Mouse (Mus musculus): ENCODE data around the gene Scgb1c1. TPM values are rescaled to one million over a fixed set of nuclear protein-coding genes. Genes with fewer than 3 reads are reported as not detected.
"Not testable (repeated sequence)": the region's sequence is repeated elsewhere in the genome, so short reads cannot be mapped to it uniquely, and the experiment has no call there.

Scgb1c1 gene
- polyA plus RNA-seq, 1 experiment from 2014 or later = not detected

DNA sequence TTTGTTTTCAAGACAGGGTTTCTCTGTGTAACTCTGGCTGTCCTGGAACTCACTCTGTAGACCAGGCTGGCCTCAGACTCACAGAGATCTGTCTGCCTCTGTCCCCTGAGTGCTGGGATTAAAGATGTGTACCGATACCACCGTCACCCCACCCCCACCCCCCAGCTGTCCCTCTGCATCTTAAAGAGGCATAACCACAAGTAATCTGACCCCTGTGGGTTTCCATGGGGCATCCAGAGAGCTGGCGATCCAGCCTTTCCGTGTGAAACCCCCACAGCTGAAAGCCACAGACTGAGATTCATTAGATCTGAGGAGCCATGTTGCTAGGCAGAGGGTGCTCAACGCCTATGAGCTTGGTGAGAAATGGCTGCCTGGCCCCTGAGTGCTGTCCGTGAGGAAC, 14.7 kb downstream of the Scgb1c1 start:
- no peak for ATAC-seq (replicated peaks; ENCODE audit: low FRiP score)
- peaks cover 23% of the 10 kb centered on the region for H3K4me1 ChIP-seq
- H3K4me3 ChIP-seq (replicated peaks) = no peak overlapping the region
- no peak overlapping the region for H3K9ac ChIP-seq
- WGBS = 65% methylated on average over 6 of the region's 6 CpGs
- H3K36me3 ChIP-seq = peaks cover 68% of the 10 kb centered on the region
- H3K27ac ChIP-seq = no peak overlapping the region
- H3K4me2 ChIP-seq = no peak overlapping the region
- no peaks in the 10 kb centered on the region for H3K27me3 ChIP-seq
- no peaks in the 10 kb centered on the region for H3K9me3 ChIP-seq (replicated peaks)

- ATAC-seq (replicated peaks; ENCODE audit: low FRiP score) = no peak
- WGBS = 95% methylated on average over 5 of the region's 5 CpGs
- no peak overlapping the region for H3K4me2 ChIP-seq
- no peak overlapping the region for H3K27ac ChIP-seq
- no peaks in the 10 kb centered on the region for H3K9me3 ChIP-seq (replicated peaks)
- H3K36me3 ChIP-seq = peaks cover 75% of the 10 kb centered on the region
- H3K4me1 ChIP-seq = peaks cover 16% of the 10 kb centered on the region
- H3K4me3 ChIP-seq (replicated peaks) = no peak overlapping the region
- H3K27me3 ChIP-seq = no peaks in the 10 kb centered on the region
- H3K9ac ChIP-seq = no peak overlapping the region
These were observed 15.4 kb downstream of the Scgb1c1 start for GRCm38 (mm10) chr7:140860728-140861127.

DNA sequence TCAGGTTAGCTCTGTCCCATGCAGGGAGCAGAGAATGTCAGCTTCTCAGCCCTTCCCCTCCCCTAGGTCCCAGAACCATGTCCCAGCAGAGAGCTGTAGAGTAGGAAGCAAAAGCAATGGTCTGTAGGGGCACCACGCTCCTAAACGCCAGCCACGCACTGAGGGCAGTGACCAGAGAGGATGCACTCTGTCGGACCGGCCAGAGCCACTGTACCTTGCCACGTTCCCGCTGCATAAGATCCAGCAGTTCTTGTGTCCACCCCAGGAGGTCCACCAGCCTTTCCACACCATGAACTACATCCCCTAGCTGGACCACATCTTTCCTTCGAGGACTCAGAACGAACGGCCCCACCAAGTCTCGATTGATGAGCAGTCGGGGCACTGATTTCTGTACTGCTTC, 19.4 kb downstream of the Scgb1c1 start:
- WGBS = 85% methylated on average over 12 of the region's 12 CpGs
- Histone ChIP-seq H3K9ac (no peak overlapping the region), H3K36me3 (peaks cover 80% of the 10 kb centered on the region)

DNA sequence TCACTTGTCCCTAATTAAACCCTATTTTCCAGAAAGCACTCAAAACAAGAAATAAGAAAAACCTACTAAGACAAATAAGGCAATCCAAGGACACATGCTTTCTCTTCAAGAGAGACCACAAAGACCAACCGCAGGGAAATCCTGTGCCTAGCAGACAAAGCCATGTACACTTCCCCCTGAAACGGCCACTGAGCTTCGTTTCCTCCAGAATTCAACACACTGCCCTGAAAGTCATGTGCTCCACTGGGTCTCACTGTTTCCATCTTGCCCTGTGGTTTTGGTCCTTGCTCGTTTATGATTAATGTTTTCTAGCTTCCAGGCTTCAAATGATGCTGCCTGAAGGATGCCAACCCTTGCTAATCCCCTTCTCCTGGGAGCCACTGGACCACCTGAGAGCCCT, 28.9 kb downstream of the Scgb1c1 start:
- WGBS = 91% methylated on average over 4 of the region's 4 CpGs

More for the DNA sequence above, 19.4 kb downstream of the Scgb1c1 start:
- no peak for ATAC-seq (replicated peaks; ENCODE audit: low FRiP score)
- Histone ChIP-seq H3K27ac (no peak overlapping the region), H3K4me2 (no peak overlapping the region), H3K9me3 (replicated peaks) (no peaks in the 10 kb centered on the region), H3K4me1 (no peaks in the 10 kb centered on the region), H3K4me3 (replicated peaks) (no peak overlapping the region), H3K27me3 (no peaks in the 10 kb centered on the region)

DNA sequence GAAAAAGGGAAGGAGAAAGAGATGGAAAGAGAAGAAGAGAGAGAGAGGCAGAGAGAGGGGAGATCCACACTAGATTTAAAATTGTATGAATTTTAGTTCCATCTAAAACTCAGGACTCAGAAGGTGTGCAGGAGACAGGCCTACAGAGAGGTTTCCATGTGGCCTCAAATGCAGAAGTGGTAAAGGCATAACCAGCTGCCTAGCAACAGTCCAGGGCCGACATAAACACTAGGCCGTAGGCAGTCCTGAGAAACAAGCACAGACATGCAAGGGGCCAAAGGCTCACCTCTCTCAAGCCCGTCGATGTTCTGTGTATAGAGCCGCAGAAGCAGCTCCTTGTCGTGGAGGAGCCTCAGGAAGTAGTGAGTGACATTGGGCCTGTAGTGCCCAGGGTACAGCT, 32.0 kb downstream of the Scgb1c1 start:
- H3K4me3 ChIP-seq (replicated peaks) = no peak overlapping the region
- H3K4me1 ChIP-seq = peaks cover 8% of the 10 kb centered on the region
- H3K9me3 ChIP-seq (replicated peaks) = no peaks in the 10 kb centered on the region
- H3K36me3 ChIP-seq = peaks cover 46% of the 10 kb centered on the region
- no peak for ATAC-seq (replicated peaks; ENCODE audit: low FRiP score)
- H3K4me2 ChIP-seq = no peak overlapping the region
- H3K9ac ChIP-seq = no peak overlapping the region
- WGBS = 85% methylated on average over 6 of the region's 6 CpGs
- no peak overlapping the region for H3K27ac ChIP-seq
- no peaks in the 10 kb centered on the region for H3K27me3 ChIP-seq

More for the DNA sequence above, 28.9 kb downstream of the Scgb1c1 start:
- no peak for ATAC-seq (replicated peaks; ENCODE audit: low FRiP score)
- H3K36me3 ChIP-seq = peaks cover 68% of the 10 kb centered on the region
- H3K9me3 ChIP-seq (replicated peaks) = no peaks in the 10 kb centered on the region
- no peaks in the 10 kb centered on the region for H3K4me1 ChIP-seq
- no peak overlapping the region for H3K4me2 ChIP-seq
- H3K27ac ChIP-seq = no peak overlapping the region
- H3K4me3 ChIP-seq (replicated peaks) = no peak overlapping the region
- H3K27me3 ChIP-seq = no peaks in the 10 kb centered on the region
- no peak overlapping the region for H3K9ac ChIP-seq

DNA sequence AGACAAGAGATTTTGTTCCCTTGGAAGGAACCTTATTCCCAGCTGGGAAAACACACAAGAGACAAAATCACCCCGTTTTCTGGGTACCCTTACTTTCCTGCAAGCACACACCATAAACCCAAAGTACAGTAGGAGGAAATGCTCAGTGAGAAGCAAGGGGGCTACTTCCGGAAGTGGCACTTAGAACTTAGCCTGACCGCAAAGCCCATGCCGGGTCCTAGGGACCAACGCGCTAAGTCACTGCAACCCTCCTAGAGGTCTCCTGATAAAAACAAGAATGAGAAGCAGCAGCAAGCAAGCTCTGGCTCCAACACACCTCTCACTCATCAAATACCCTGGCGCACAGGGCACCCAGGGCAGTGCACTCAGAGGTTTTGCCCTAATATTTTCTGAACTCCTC, 34.0 kb downstream of the Scgb1c1 start:
- ATAC-seq (replicated peaks; ENCODE audit: low FRiP score) = no peak

GRCm38 (mm10) chr7:140880419-140880818, 35.1 kb downstream of the Scgb1c1 start:
- no peaks in the 10 kb centered on the region for H3K27me3 ChIP-seq
- ATAC-seq (replicated peaks; ENCODE audit: low FRiP score) = no peak
- H3K4me2 ChIP-seq = peak overlapping the region; percentile 88
- H3K9ac ChIP-seq = no peak overlapping the region
- H3K4me1 ChIP-seq = peaks cover 23% of the 10 kb centered on the region
- H3K27ac ChIP-seq = 0 out of 2 replicates have a peak overlapping the region, but pooled peaks have one; percentile 25
- no peaks in the 10 kb centered on the region for H3K9me3 ChIP-seq (replicated peaks)
- 80% methylated on average over 3 of the region's 3 CpGs for WGBS
- H3K36me3 ChIP-seq = peaks cover 39% of the 10 kb centered on the region
- H3K4me3 ChIP-seq (replicated peaks) = peak overlapping the region; percentile 96

More for the DNA sequence above, 34.0 kb downstream of the Scgb1c1 start:
- Histone ChIP-seq H3K4me2 (no peak overlapping the region), H3K4me1 (peaks cover 23% of the 10 kb centered on the region), H3K27ac (no peak overlapping the region), H3K36me3 (peaks cover 38% of the 10 kb centered on the region), H3K9ac (no peak overlapping the region), H3K27me3 (no peaks in the 10 kb centered on the region), H3K4me3 (replicated peaks) (no peak overlapping the region), H3K9me3 (replicated peaks) (no peaks in the 10 kb centered on the region)
- WGBS = 88% methylated on average over 7 of the region's 7 CpGs

- 12% methylated on average over 8 of the region's 8 CpGs for WGBS
- no peak for ATAC-seq (replicated peaks; ENCODE audit: low FRiP score)
These were observed 35.6 kb downstream of the Scgb1c1 start for GRCm38 (mm10) chr7:140880865-140881515.

DNA sequence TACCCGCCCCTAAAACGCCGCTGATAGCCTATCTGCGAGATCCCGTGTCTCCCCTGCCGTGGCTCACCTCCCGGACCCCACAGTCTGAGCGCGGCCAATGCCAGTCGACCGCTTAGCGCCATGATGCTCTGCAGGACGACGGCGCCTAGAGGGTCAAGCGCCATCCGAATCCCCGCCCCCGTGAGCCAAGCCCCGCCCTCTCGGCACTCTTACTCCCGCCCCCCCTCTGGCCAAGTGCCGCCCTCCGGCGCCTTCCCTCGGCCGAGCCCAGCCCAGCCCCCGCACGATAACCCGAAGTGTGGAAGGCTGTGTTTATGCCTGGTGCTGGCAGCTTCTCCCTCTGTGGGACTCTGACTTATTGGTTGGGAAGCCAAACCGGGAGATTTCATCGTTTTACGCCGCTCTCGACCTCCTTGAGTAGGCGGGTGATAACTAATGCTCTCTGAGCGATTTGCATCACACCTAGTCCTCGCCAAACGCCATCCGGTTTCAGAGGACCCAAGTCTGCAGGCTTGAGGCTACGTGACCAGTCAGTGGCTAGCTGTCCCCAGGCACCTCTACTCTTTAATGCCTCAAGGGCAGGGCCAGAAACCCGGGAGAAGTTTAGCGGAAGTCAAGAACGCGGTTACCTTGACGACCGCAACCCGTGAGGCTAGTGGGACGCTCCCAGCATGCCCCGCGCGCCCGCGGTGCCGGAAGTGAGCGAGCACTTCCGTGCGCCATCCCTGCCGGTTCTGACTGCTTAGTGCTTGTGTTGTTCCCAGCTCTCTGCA, 36.5 kb downstream of the Scgb1c1 start, which contains the start of the genes Psmd13 and Sirt3:
Gene Psmd13, plus strand, starts transcription at position 273 of the 773 bp plus-strand sequence.
Gene Sirt3, minus strand, starts transcription at position 614 of the 773 bp plus-strand sequence.
- Histone ChIP-seq H3K27ac (peak within 1 kb of the TSS; percentile 95), H3K4me1 (peaks cover 23% of the 10 kb centered on the region), H3K36me3 (peaks cover 40% of the 10 kb centered on the region), H3K4me3 (replicated peaks) (peak within 1 kb of the TSS; percentile 96), H3K9me3 (replicated peaks) (no peaks in the 10 kb centered on the region), H3K4me2 (peak within 1 kb of the TSS; percentile 88), H3K9ac (peak within 1 kb of the TSS; percentile 83), H3K27me3 (no peaks in the 10 kb centered on the region)
- WGBS = under 1% methylated on average over 59 of the region's 59 CpGs
- peak; percentile 97 for ATAC-seq (replicated peaks; ENCODE audit: low FRiP score)

More at GRCm38 (mm10) chr7:140880865-140881515, 35.6 kb downstream of the Scgb1c1 start:
- H3K4me3 ChIP-seq (replicated peaks) = peak overlapping the region; percentile 96
- H3K4me2 ChIP-seq = peak overlapping the region; percentile 88
- H3K9me3 ChIP-seq (replicated peaks) = no peaks in the 10 kb centered on the region
- peak overlapping the region; percentile 83 for H3K9ac ChIP-seq
- no peaks in the 10 kb centered on the region for H3K27me3 ChIP-seq
- H3K27ac ChIP-seq = 0 out of 2 replicates have a peak overlapping the region, but pooled peaks have one; percentile 25
- H3K36me3 ChIP-seq = peaks cover 40% of the 10 kb centered on the region
- peaks cover 23% of the 10 kb centered on the region for H3K4me1 ChIP-seq

GRCm38 (mm10) chr7:140882469-140882803, 37.1 kb downstream of the Scgb1c1 start:
- Histone ChIP-seq H3K27ac (peak overlapping the region; percentile 95), H3K9me3 (replicated peaks) (no peaks in the 10 kb centered on the region), H3K4me2 (peak overlapping the region; percentile 88), H3K9ac (peak overlapping the region; percentile 83), H3K4me1 (peaks cover 23% of the 10 kb centered on the region), H3K36me3 (peaks cover 43% of the 10 kb centered on the region), H3K27me3 (no peaks in the 10 kb centered on the region), H3K4me3 (replicated peaks) (peak overlapping the region; percentile 96)
- 0% methylated on average over 12 of the region's 12 CpGs for WGBS
- ATAC-seq (replicated peaks; ENCODE audit: low FRiP score) = peak; percentile 55; the same call in 1 of the 2 replicates

GRCm38 (mm10) chr7:140890636-140891035, 45.3 kb downstream of the Scgb1c1 start:
- peaks cover 86% of the 10 kb centered on the region for H3K36me3 ChIP-seq
- H3K27ac ChIP-seq; H3K4me1 ChIP-seq; H3K9ac ChIP-seq; H3K4me2 ChIP-seq; H3K4me3 ChIP-seq (replicated peaks); H3K9me3 ChIP-seq (replicated peaks); H3K27me3 ChIP-seq; ATAC-seq (replicated peaks; ENCODE audit: low FRiP score): not testable (repeated sequence)
- WGBS = 94% methylated on average over 16 of the region's 16 CpGs

DNA sequence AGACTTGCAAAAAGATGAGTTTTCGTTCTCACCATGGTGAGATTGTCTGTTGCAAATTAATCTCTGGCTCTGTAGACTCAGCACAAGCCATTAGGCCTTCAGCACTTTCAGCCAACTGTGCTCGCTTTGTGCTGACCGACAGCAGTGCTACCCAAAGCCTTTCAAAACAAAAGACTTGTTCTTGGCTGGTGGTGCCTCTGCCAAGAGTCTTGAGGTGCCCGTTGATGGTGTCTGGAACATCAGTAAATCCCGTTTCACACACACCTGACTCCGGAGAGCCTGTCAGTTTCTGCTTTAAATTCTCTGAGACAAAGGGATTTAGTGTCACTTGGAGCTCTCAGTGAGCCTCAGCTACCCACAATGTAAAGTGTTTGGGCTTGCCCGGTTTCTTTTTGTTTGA, 48.7 kb downstream of the Scgb1c1 start:
- H3K4me2 ChIP-seq = no peak overlapping the region
- H3K27me3 ChIP-seq = no peaks in the 10 kb centered on the region
- ATAC-seq (replicated peaks; ENCODE audit: low FRiP score) = no peak
- H3K36me3 ChIP-seq = peaks cover 85% of the 10 kb centered on the region
- no peaks in the 10 kb centered on the region for H3K9me3 ChIP-seq (replicated peaks)
- 85% methylated on average over 7 of the region's 7 CpGs for WGBS
- no peak overlapping the region for H3K9ac ChIP-seq
- H3K4me1 ChIP-seq = no peaks in the 10 kb centered on the region
- no peak overlapping the region for H3K27ac ChIP-seq
- no peak overlapping the region for H3K4me3 ChIP-seq (replicated peaks)
